Mouse (Mus musculus) small intestine, adult 10 weeks (tissue): ENCODE results near the gene Aatk. TPM values are rescaled to one million over a fixed set of nuclear protein-coding genes. Genes with fewer than 3 reads are reported as not detected.

Source experiments
- polyA plus RNA-seq: library from polyadenylated mRNA; stranded (reverse); fragments of 350-450 nt; fragmentation: Illumina TruSeq; extraction: RNeasy Lipid Tissue Mini Kit (QIAGEN cat#74804); gene quantifications from one replicate; pipeline ENCODE4 v1.2.3, GENCODE M21; 2014; ENCODE audit warnings: low replicate concordance

The Aatk gene
- 0.11 TPM for polyA plus RNA-seq

DNA sequence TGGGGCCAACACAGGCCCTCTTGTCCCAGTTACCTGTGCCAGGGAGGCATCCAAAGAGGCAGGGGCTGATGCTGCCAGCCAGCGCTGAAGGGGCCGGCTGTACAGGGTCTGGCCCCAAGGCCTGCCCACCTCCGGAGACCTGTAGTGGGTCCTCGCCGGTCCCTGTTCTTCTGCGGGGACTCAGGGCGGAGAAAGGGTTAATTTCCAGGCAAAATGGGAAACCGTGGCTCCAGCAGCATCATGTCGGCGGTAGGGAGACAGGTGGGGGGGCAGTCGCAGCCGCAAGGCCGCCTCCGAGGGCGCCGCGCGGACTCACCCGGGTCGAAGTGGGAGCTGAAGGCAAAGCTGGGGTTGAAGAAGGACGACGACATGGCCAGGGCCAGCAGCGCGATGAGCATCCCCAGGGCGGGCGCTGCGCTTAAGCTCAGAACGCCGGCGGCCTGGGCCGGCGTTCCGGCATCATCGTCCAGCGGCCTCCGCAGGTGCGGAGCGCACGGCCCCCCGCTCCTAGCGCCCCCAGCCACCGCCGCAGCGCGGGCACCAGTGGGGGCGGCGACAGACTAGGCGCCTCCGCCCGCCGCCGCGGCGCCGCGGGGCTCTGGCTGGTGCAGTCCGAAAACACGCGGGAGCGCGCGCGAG is at the start of gene Aatk:
TSS of gene Aatk (minus strand) at position 615 of the 639 bp plus-strand sequence.

GRCm38 (mm10) chr11:120086702-120087152 is 39.8 kb upstream of the Aatk start, which contains the start of gene Cep131:
Cep131 (minus strand) TSS chr11:120086827.

Other genes with a start within 250 kb of the Aatk start
- 1.0 TPM for gene Chmp6, start 133.7 kb downstream of the Aatk start, polyA plus RNA-seq
- 0.59 TPM for gene Baiap2, start 104.4 kb downstream of the Aatk start, polyA plus RNA-seq
- not detected for gene Cep131, start 39.7 kb upstream of the Aatk start, polyA plus RNA-seq
- gene Tepsin, start 51.6 kb upstream of the Aatk start, polyA plus RNA-seq = 3.5 TPM
- gene Ndufaf8, start 51.8 kb upstream of the Aatk start, polyA plus RNA-seq = 2.3 TPM
- gene Slc38a10, start 104.2 kb upstream of the Aatk start, polyA plus RNA-seq = 0.74 TPM
- gene Bahcc1, start 185.8 kb upstream of the Aatk start, polyA plus RNA-seq = 0.89 TPM